Mouse (Mus musculus): ENCODE measurements at regions not wholly inside any gene's neighbourhood (a gene's known extent, or its start where the extent isn't known, plus 50 kb on each side); places are given as distances from the start of the nearest gene placed in this dataset.

DNA sequence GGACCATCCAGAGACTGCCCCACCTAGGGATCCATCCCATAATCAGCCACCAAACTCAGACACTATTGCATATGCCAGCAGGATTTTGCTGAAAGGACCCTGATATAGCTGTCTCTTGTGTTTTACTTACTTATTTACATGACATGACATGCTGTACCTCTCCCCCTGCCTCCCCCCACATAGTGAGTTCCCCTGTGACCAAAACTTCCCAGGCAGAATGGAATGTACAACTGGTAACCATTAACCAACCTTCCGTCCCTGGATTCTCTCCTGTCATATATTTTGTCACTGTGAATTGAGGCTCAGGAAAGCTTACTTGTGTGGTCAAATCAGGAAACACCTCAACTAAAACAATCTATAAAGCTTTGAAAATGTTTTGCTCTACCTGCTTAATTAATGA lies 669.4 kb downstream of the Brinp1 start:
- Histone ChIP-seq H3K4me2 (no peak overlapping the region), H3K9me3 (no peaks in the 10 kb centered on the region), H3K4me1 (replicated peaks) (no peaks in the 10 kb centered on the region), H3K27me3 (no peaks in the 10 kb centered on the region), H3K4me3 (no peak overlapping the region), H3K9ac (no peak overlapping the region), H3K27ac (no peak overlapping the region), H3K36me3 (no peaks in the 10 kb centered on the region)
- 43% methylated on average over 1 of the region's 1 CpGs for WGBS
- no peak for ATAC-seq (ENCODE audit: low FRiP score)

- no peaks in the 10 kb centered on the region for H3K4me1 ChIP-seq (replicated peaks)
- no peak overlapping the region for H3K9ac ChIP-seq
- no peak overlapping the region for H3K4me2 ChIP-seq
- no peaks in the 10 kb centered on the region for H3K9me3 ChIP-seq
- no peak overlapping the region for H3K27ac ChIP-seq
- no peak overlapping the region for H3K4me3 ChIP-seq
- WGBS: 79% methylated on average over 1 of the region's 1 CpGs
- H3K27me3 ChIP-seq: no peaks in the 10 kb centered on the region
- no peaks in the 10 kb centered on the region for H3K36me3 ChIP-seq
- ATAC-seq (ENCODE audit: low FRiP score): no peak
Measured at GRCm38 (mm10) chr4:68280903-68281302, 673.3 kb downstream of the Brinp1 start.

DNA sequence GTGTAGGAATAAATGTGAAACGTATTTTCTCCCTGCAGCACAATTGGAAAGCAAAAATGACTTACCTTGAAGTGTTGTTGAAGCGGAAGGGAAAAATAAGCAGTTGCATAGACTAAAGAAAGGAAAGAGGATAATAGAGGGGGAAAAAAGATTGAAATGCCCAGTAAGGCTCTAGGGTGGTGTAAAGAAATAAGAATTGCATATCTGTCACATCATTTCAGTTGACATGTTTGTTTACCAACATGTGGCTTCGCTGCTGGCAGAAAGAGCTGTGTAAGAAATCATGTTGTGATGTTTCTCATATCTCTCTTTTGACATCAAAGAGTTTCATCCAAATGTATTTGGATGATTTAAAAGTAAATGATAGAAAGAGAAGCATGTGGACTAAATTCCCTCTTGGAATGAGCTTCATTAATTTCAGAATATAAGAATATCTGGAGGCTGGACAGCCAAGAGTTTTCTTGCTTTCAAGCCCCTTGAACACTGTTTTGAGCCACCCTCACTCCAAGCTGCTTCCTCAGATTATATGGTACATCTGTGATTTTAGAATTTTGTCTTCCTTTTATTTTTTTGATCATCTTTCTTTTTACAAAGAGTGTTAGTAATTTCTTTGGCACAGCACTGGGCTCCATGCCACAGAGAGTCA lies 679.0 kb downstream of the Brinp1 start:
- Histone ChIP-seq H3K27ac (no peak overlapping the region), H3K9ac (no peak overlapping the region), H3K27me3 (no peaks in the 10 kb centered on the region), H3K36me3 (no peaks in the 10 kb centered on the region), H3K4me1 (replicated peaks) (no peaks in the 10 kb centered on the region), H3K9me3 (no peaks in the 10 kb centered on the region), H3K4me2 (no peak overlapping the region), H3K4me3 (no peak overlapping the region)
- no peak for ATAC-seq (ENCODE audit: low FRiP score)
- 90% methylated on average over 3 of the region's 3 CpGs for WGBS
